Mouse (Mus musculus): ENCODE measurements around the gene Olfr727. TPM values are rescaled to one million over a fixed set of nuclear protein-coding genes. Genes with fewer than 3 reads are reported as not detected.

The Olfr727 gene
- total RNA-seq (2017), result not detected in 2 replicates

GRCm38 (mm10) chr14:50122886-50123285 is at the start of gene Olfr727:
TSS of gene Olfr727 (plus strand) at chr14:50123186.
- ATAC-seq (ENCODE audit: extremely low read depth, insufficient number of reproducible peaks, low FRiP score, poor library complexity, severe bottlenecking), result no peak

- ATAC-seq (ENCODE audit: extremely low read depth, insufficient number of reproducible peaks, low FRiP score, poor library complexity, severe bottlenecking), result no peak
Observed at GRCm38 (mm10) chr14:50090853-50091252, 32.1 kb upstream of the Olfr727 start, which contains the start of gene Olfr726. TSS of gene Olfr726 (minus strand) at chr14:50090953.

- no peak for ATAC-seq (ENCODE audit: extremely low read depth, insufficient number of reproducible peaks, low FRiP score, poor library complexity, severe bottlenecking)
Observed at GRCm38 (mm10) chr14:50142580-50142979, 19.6 kb downstream of the Olfr727 start, which contains the start of gene Olfr728. TSS of gene Olfr728 (minus strand) at chr14:50142680.

GRCm38 (mm10) chr14:50152810-50153209 is 29.8 kb downstream of the Olfr727 start, which contains the start of gene Olfr729:
TSS of gene Olfr729 (minus strand) at chr14:50152910.
- ATAC-seq (ENCODE audit: extremely low read depth, insufficient number of reproducible peaks, low FRiP score, poor library complexity, severe bottlenecking), result no peak

Other genes starting within 250 kb of the Olfr727 start
- not detected in 2 replicates for gene Olfr722, start 221.2 kb upstream of the Olfr727 start, total RNA-seq (2017)
- gene Olfr723, start 191.4 kb upstream of the Olfr727 start, total RNA-seq (2017), result not detected in 2 replicates
- gene Olfr724, start 159.9 kb upstream of the Olfr727 start, total RNA-seq (2017), result not detected in 2 replicates
- gene Olfr725, start 82.8 kb upstream of the Olfr727 start, total RNA-seq (2017), result not detected in 2 replicates
- not detected in 2 replicates for gene Olfr726, start 32.2 kb upstream of the Olfr727 start, total RNA-seq (2017)
- not detected in 2 replicates for gene Olfr728, start 19.5 kb downstream of the Olfr727 start, total RNA-seq (2017)
- gene Olfr729, start 29.7 kb downstream of the Olfr727 start, total RNA-seq (2017), result not detected in 2 replicates
- not detected in 2 replicates for gene Olfr730, start 65.0 kb downstream of the Olfr727 start, total RNA-seq (2017)
- not detected in 2 replicates for gene Olfr731, start 118.7 kb downstream of the Olfr727 start, total RNA-seq (2017)
- not detected in 2 replicates for gene Olfr732, start 161.0 kb downstream of the Olfr727 start, total RNA-seq (2017)
- gene Olfr733, start 178.3 kb downstream of the Olfr727 start, total RNA-seq (2017), result not detected in 2 replicates
- gene Olfr734, start 203.6 kb downstream of the Olfr727 start, total RNA-seq (2017), result not detected in 2 replicates
- gene Olfr735, start 225.7 kb downstream of the Olfr727 start, total RNA-seq (2017), result not detected in 2 replicates
- gene Tlr11, start 234.7 kb downstream of the Olfr727 start, total RNA-seq (2017), result 0.12 TPM in 1 of 2 replicates, not detected in the other

Data from neutrophil, adult 5-6 weeks (primary cell).